Mouse (Mus musculus) MEL (cell line): Measurements from ENCODE around the gene Gm2696.

Experiments used
- EP300 ChIP-seq, 2 experiments: IDR thresholded peaks; 2 replicates each; pipeline ENCODE4 v1.6.1; 2011; ENCODE audit warnings: improper control_type of control experiment in 2 of 2, low read length in 2 of 2, low read depth in 1 of 2, mild to moderate bottlenecking in 1 of 2
- HCFC1 ChIP-seq: IDR thresholded peaks from 2 replicates; pipeline ENCODE4 v1.6.1; 2012; ENCODE audit warnings: low read depth, mild to moderate bottlenecking, inconsistent platforms, low read length, improper control_type of control experiment, moderate library complexity
- JUND ChIP-seq: IDR thresholded peaks from 2 replicates; pipeline ENCODE4 v1.6.1; 2011; ENCODE audit warnings: low read depth, mild to moderate bottlenecking, improper control_type of control experiment, low read length
- MAFK ChIP-seq: IDR thresholded peaks from 2 replicates; pipeline ENCODE4 v1.6.1; 2011; ENCODE audit warnings: low read depth, mild to moderate bottlenecking, low read length, improper control_type of control experiment, borderline replicate concordance
- POLR2A ChIP-seq, 2 experiments: IDR thresholded peaks; 2 replicates each; pipeline ENCODE4 v1.6.1; 2011 to 2012; ENCODE audit warnings: low read length in 2 of 2, mild to moderate bottlenecking in 2 of 2, control low read depth in 1 of 2, improper control_type of control experiment in 1 of 2, low read depth in 1 of 2, moderate library complexity in 1 of 2; ENCODE audit not compliant: control insufficient read depth in 1 of 2, insufficient read depth in 1 of 2, poor library complexity in 1 of 2
- RCOR1 ChIP-seq: IDR thresholded peaks from 2 replicates; pipeline ENCODE4 v1.6.1; 2012; ENCODE audit warnings: low read depth, mild to moderate bottlenecking, inconsistent platforms, low read length, improper control_type of control experiment
- ZNF384 ChIP-seq: IDR thresholded peaks from 2 replicates; pipeline ENCODE4 v1.6.1; 2012; ENCODE audit warnings: low read depth, mild to moderate bottlenecking, inconsistent platforms, low read length, improper control_type of control experiment

- TF ChIP-seq ZNF384 (no peak), RCOR1 (no peak), POLR2A (IDR thresholded peaks at IDR 0.05; ENCODE audit: control insufficient read depth in 1 of 2, insufficient read depth in 1 of 2, low read depth in 1 of 2, low read length in 2 of 2, poor library complexity in 1 of 2) (no peak), HCFC1 (no peak), EP300 (IDR thresholded peaks at IDR 0.05; ENCODE audit: low read depth in 1 of 2, low read length in 2 of 2) (no peak), MAFK (no peak), JUND (no peak)
These were observed 24.5 kb downstream of the Gm2696 start for GRCm38 (mm10) chr10:77839006-77839405.
